Mouse (Mus musculus) E14TG2a.4 (cell line): ENCODE results near the gene Trpd52l3.

Source experiments
- H3K27me3 ChIP-seq: 2 replicates; pipeline ENCODE4 v1.6.1; 2014; ENCODE audit warnings: low read length, control low read depth; ENCODE audit not compliant: insufficient read depth
- H3K36me3 ChIP-seq: 2 replicates; pipeline ENCODE4 v1.6.1; 2014; ENCODE audit warnings: low read length, control low read depth; ENCODE audit not compliant: insufficient read depth
- H3K4me1 ChIP-seq: replicated peaks from 2 replicates; pipeline ENCODE4 v1.6.1; 2014; ENCODE audit warnings: low read depth, low read length, control low read depth
- H3K4me3 ChIP-seq: replicated peaks from 2 replicates; pipeline ENCODE4 v1.5.1; 2014; ENCODE audit warnings: mild to moderate bottlenecking, low read length
- H3K9me3 ChIP-seq: 2 replicates; pipeline ENCODE4 v1.6.1; 2014; ENCODE audit warnings: low read length, control low read depth
- CTCF ChIP-seq: conservative IDR thresholded peaks from 2 replicates; pipeline ENCODE4 v1.5.1; 2014; ENCODE audit warnings: low read length
- NANOG ChIP-seq: IDR thresholded peaks from 2 replicates; pipeline ENCODE4 v1.6.1; 2014; ENCODE audit warnings: borderline replicate concordance, low read length, mixed read lengths
- POU5F1 ChIP-seq: IDR thresholded peaks from 2 replicates; pipeline ENCODE4 v1.6.1; 2014; ENCODE audit warnings: low read length, borderline replicate concordance

Gene Trpd52l3

DNA sequence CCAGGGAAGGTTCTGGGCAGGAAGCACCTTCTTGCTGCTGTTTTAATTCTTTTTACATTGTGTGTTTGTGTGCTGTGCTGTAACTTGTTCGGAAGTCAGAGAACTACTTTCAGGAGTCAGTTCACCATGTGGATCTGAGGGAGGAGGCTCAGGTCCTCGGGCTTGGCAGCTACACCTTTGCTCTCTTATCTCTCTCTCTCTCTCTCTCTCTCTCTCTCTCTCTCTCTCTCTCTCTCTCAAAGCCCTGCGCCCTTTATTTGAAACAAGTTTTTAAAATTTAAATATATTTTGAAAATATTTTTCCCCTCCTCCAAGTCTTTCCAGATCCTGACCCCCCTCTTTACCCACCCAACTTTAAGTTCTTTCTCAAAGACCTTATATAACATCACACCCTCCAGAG, 31.8 kb downstream of the Trpd52l3 start:
- TF ChIP-seq NANOG (no peak), POU5F1 (no peak), CTCF (no peak)
- Histone ChIP-seq H3K4me3 (no peak overlapping the region), H3K27me3 (peaks cover 23% of the 10 kb centered on the region), H3K36me3 (peaks cover 12% of the 10 kb centered on the region), H3K4me1 (peaks cover 36% of the 10 kb centered on the region), H3K9me3 (no peaks in the 10 kb centered on the region)

DNA sequence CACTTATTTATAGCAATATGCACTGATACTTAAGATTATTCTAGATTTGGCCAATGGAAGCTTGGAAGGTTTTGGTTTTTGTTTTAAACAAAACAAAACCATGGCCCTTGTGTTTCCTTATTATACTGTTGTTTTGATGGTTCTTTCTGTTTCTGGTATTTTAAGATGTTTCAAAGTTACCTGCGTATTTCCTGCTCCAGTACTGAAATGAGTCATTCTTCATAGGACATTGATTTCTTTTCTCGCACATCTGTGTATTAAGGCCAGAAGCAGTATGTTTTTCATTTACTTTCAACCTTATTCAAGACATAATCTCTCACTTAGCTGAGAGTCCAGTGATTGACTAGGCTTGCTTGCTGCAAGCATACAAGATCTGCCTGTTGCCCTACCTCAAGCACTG, 40.1 kb downstream of the Trpd52l3 start:
- Histone ChIP-seq H3K36me3 (peaks cover 35% of the 10 kb centered on the region), H3K27me3 (no peaks in the 10 kb centered on the region), H3K9me3 (no peaks in the 10 kb centered on the region), H3K4me1 (peaks cover 6% of the 10 kb centered on the region; the same call in 1 of the 2 replicates), H3K4me3 (no peak overlapping the region)
- TF ChIP-seq POU5F1: no peak
- TF ChIP-seq NANOG: no peak
- TF ChIP-seq CTCF: no peak

DNA sequence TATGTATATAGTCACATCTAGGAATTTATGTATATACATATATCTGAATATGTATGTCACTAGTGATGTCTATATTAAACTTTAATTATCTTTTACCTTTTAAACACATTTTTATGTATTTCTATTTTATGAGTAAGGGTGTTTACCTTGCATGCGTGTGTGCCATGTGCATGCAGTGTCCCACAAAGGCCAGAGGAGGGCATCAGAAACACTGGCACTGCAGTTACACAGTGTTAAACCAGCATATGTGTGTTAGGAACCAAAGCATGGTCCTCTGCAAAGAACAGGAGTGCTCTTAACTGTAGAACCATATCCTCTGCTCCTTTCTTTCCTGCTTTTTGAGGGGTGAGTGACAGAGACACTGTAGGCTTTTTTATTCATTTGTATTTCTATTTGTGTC, 41.0 kb downstream of the Trpd52l3 start:
- Histone ChIP-seq H3K36me3 (peaks cover 39% of the 10 kb centered on the region), H3K27me3 (no peaks in the 10 kb centered on the region), H3K4me3 (no peak overlapping the region), H3K9me3 (no peaks in the 10 kb centered on the region), H3K4me1 (peaks cover 6% of the 10 kb centered on the region; the same call in 1 of the 2 replicates)
- TF ChIP-seq POU5F1: no peak
- TF ChIP-seq CTCF: peak; percentile 49
- TF ChIP-seq NANOG: no peak

- no peaks in the 10 kb centered on the region for H3K9me3 ChIP-seq
- no peak overlapping the region for H3K4me3 ChIP-seq
- H3K36me3 ChIP-seq: peaks cover 41% of the 10 kb centered on the region
- peaks cover 6% of the 10 kb centered on the region; the same call in 1 of the 2 replicates for H3K4me1 ChIP-seq
- TF ChIP-seq NANOG: no peak
- peak; percentile 81 for TF ChIP-seq CTCF
- H3K27me3 ChIP-seq: no peaks in the 10 kb centered on the region
Observed at GRCm38 (mm10) chr19:30045857-30046256, 42.3 kb downstream of the Trpd52l3 start.

- no peak for TF ChIP-seq NANOG
- TF ChIP-seq CTCF: no peak
- no peak for TF ChIP-seq POU5F1
- Histone ChIP-seq H3K9me3 (no peaks in the 10 kb centered on the region), H3K4me1 (peaks cover 21% of the 10 kb centered on the region), H3K36me3 (peaks cover 26% of the 10 kb centered on the region), H3K27me3 (no peaks in the 10 kb centered on the region), H3K4me3 (no peak overlapping the region)
Observed at GRCm38 (mm10) chr19:30050584-30050983, 47.0 kb downstream of the Trpd52l3 start.

DNA sequence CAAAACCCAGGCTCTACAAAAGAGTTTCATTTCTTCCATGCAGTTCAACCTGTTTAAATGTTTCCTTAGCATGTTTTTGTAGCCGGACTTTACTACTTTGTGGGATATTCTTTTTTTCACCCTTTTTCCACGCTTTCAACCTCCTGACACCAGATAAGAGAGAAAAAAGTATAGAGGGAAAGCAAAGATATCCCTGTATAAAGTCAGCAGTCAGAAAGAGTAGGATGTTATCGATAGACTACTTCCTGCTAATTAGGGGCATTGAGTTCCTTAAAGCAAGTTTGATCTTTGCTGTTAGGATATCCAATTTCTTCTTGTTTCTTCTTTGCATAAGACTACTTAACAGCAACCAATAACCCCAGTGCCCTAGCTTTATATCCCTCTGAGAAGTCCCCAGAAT, 47.9 kb downstream of the Trpd52l3 start:
- peaks cover 30% of the 10 kb centered on the region for H3K36me3 ChIP-seq
- no peaks in the 10 kb centered on the region for H3K9me3 ChIP-seq
- no peaks in the 10 kb centered on the region for H3K27me3 ChIP-seq
- TF ChIP-seq CTCF (no peak), POU5F1 (no peak), NANOG (no peak)
- H3K4me3 ChIP-seq: no peak overlapping the region
- H3K4me1 ChIP-seq: peaks cover 21% of the 10 kb centered on the region

- Histone ChIP-seq H3K4me3 (no peak overlapping the region), H3K36me3 (peaks cover 15% of the 10 kb centered on the region; the same call in 1 of the 2 replicates), H3K9me3 (no peaks in the 10 kb centered on the region), H3K4me1 (peaks cover 15% of the 10 kb centered on the region), H3K27me3 (no peaks in the 10 kb centered on the region)
- TF ChIP-seq NANOG (no peak), POU5F1 (no peak), CTCF (no peak)
Observed at GRCm38 (mm10) chr19:30054218-30054617, 50.6 kb downstream of the Trpd52l3 start.
